Mouse (Mus musculus): Measurements from ENCODE around the gene Fa2h. TPM values are rescaled to one million over a fixed set of nuclear protein-coding genes. Genes with fewer than 3 reads are reported as not detected.
"Not testable (repeated sequence)": the region's sequence is repeated elsewhere in the genome, so short reads cannot be mapped to it uniquely, and the experiment has no call there.

Gene Fa2h
- polyA plus RNA-seq, 1 experiment from 2014 or later, result not detected

GRCm38 (mm10) chr8:111305031-111305730, 88.4 kb downstream of the Fa2h start:
- Histone ChIP-seq H3K9me3 (no peaks in the 10 kb centered on the region), H3K27ac (0 out of 2 replicates have a peak overlapping the region, but pooled peaks have one; percentile 30), H3K27me3 (ENCODE audit: poor library complexity, severe bottlenecking) (no peaks in the 10 kb centered on the region), H3K4me3 (no peak overlapping the region), H3K4me1 (0 out of 2 replicates have a peak, but pooled peaks cover 6% of the 10 kb centered on the region), H3K36me3 (replicated peaks) (no peaks in the 10 kb centered on the region)
- WGBS, result 27% methylated on average over 5 of the region's 5 CpGs
- no peak for DNase-seq (ENCODE audit: extremely low spot score, low spot score)

GRCm38 (mm10) chr8:111304359-111304758, 89.3 kb downstream of the Fa2h start:
- no peak for DNase-seq (ENCODE audit: extremely low spot score, low spot score)
- Histone ChIP-seq H3K9me3 (no peaks in the 10 kb centered on the region), H3K4me3 (no peak overlapping the region), H3K27ac (no peak overlapping the region), H3K27me3 (ENCODE audit: poor library complexity, severe bottlenecking) (no peaks in the 10 kb centered on the region), H3K36me3 (replicated peaks) (no peaks in the 10 kb centered on the region), H3K4me1 (0 out of 2 replicates have a peak, but pooled peaks cover 6% of the 10 kb centered on the region)
- 92% methylated on average over 3 of the region's 3 CpGs for WGBS

- WGBS, result 87% methylated on average over 5 of the region's 5 CpGs
- not testable (repeated sequence) for DNase-seq (ENCODE audit: extremely low spot score, low spot score); H3K4me3 ChIP-seq; H3K9me3 ChIP-seq; H3K36me3 ChIP-seq (replicated peaks); H3K27ac ChIP-seq; H3K27me3 ChIP-seq (ENCODE audit: poor library complexity, severe bottlenecking)
- H3K4me1 ChIP-seq, result peaks cover 16% of the 10 kb centered on the region
Observed at GRCm38 (mm10) chr8:111303076-111303803, 90.4 kb downstream of the Fa2h start.

GRCm38 (mm10) chr8:111300597-111301546, 92.8 kb downstream of the Fa2h start:
- Histone ChIP-seq H3K36me3 (replicated peaks) (peaks cover 16% of the 10 kb centered on the region), H3K9me3 (no peaks in the 10 kb centered on the region), H3K27me3 (ENCODE audit: poor library complexity, severe bottlenecking) (no peaks in the 10 kb centered on the region), H3K4me3 (peak overlapping the region; percentile 94), H3K4me1 (peaks cover 21% of the 10 kb centered on the region), H3K27ac (peak overlapping the region; percentile 99)
- DNase-seq (ENCODE audit: extremely low spot score, low spot score), result no peak
- WGBS, result 68% methylated on average over 11 of the region's 11 CpGs

GRCm38 (mm10) chr8:111299821-111300568, 93.6 kb downstream of the Fa2h start, which contains the start of gene Rfwd3:
Gene Rfwd3, minus strand, starts transcription at chr8:111300222.
- WGBS, result 0% methylated on average over 67 of the region's 67 CpGs
- no peaks in the 10 kb centered on the region for H3K9me3 ChIP-seq
- H3K27ac ChIP-seq, result peak within 1 kb of the TSS; percentile 99
- peak within 1 kb of the TSS; percentile 94 for H3K4me3 ChIP-seq
- peaks cover 18% of the 10 kb centered on the region for H3K4me1 ChIP-seq
- peaks cover 24% of the 10 kb centered on the region for H3K36me3 ChIP-seq (replicated peaks)
- no peaks in the 10 kb centered on the region for H3K27me3 ChIP-seq (ENCODE audit: poor library complexity, severe bottlenecking)
- peak; percentile 96 for DNase-seq (ENCODE audit: extremely low spot score, low spot score)

GRCm38 (mm10) chr8:111299363-111299820, 94.2 kb downstream of the Fa2h start:
- Histone ChIP-seq H3K27me3 (ENCODE audit: poor library complexity, severe bottlenecking) (no peaks in the 10 kb centered on the region), H3K27ac (peak overlapping the region; percentile 99), H3K4me3 (peak overlapping the region; percentile 94), H3K9me3 (no peaks in the 10 kb centered on the region), H3K4me1 (peaks cover 16% of the 10 kb centered on the region), H3K36me3 (replicated peaks) (peaks cover 29% of the 10 kb centered on the region)
- under 1% methylated on average over 28 of the region's 28 CpGs for WGBS
- peak; percentile 60 for DNase-seq (ENCODE audit: extremely low spot score, low spot score)

- 90% methylated on average over 1 of the region's 1 CpGs for WGBS
- H3K4me1 ChIP-seq, result peaks cover 16% of the 10 kb centered on the region
- no peak overlapping the region for H3K27ac ChIP-seq
- H3K9me3 ChIP-seq, result no peaks in the 10 kb centered on the region
- no peak for DNase-seq (ENCODE audit: extremely low spot score, low spot score)
- peak overlapping the region; percentile 94 for H3K4me3 ChIP-seq
- no peaks in the 10 kb centered on the region for H3K27me3 ChIP-seq (ENCODE audit: poor library complexity, severe bottlenecking)
- peaks cover 43% of the 10 kb centered on the region for H3K36me3 ChIP-seq (replicated peaks)
Observed at GRCm38 (mm10) chr8:111298011-111298410, 95.6 kb downstream of the Fa2h start.

Other genes with a start within 250 kb of the Fa2h start
- 53.0 and 57.0 TPM in 2 replicates for gene Glg1, start 134.6 kb downstream of the Fa2h start, polyA plus RNA-seq (2016; fragmentation: Nextera tagmentation; extraction: Ambion mirVana)
- 107 and 110 TPM in 2 replicates for gene Rfwd3, start 93.6 kb downstream of the Fa2h start, polyA plus RNA-seq (2016; fragmentation: Nextera tagmentation; extraction: Ambion mirVana)
- gene Mlkl, start 55.6 kb downstream of the Fa2h start, polyA plus RNA-seq (2016; fragmentation: Nextera tagmentation; extraction: Ambion mirVana), result 0.26 and 0.42 TPM in 2 replicates
- 5.0 and 5.7 TPM in 2 replicates for gene Wdr59, start 128.3 kb upstream of the Fa2h start, polyA plus RNA-seq (2016; fragmentation: Nextera tagmentation; extraction: Ambion mirVana)
- 22.8 and 25.3 TPM in 2 replicates for gene Znrf1, start 142.3 kb upstream of the Fa2h start, polyA plus RNA-seq (2016; fragmentation: Nextera tagmentation; extraction: Ambion mirVana)
- gene Ldhd, start 236.6 kb upstream of the Fa2h start, polyA plus RNA-seq (2016; fragmentation: Nextera tagmentation; extraction: Ambion mirVana), result 0.14 TPM in 1 of 2 replicates, not detected in the other
- 23.0 and 24.3 TPM in 2 replicates for gene Zfp1, start 249.6 kb upstream of the Fa2h start, polyA plus RNA-seq (2016; fragmentation: Nextera tagmentation; extraction: Ambion mirVana)

All from forebrain, embryonic 10.5 days (tissue).